ENCODE assay signal across 8 mouse cellular contexts in the genomic region with DNA sequence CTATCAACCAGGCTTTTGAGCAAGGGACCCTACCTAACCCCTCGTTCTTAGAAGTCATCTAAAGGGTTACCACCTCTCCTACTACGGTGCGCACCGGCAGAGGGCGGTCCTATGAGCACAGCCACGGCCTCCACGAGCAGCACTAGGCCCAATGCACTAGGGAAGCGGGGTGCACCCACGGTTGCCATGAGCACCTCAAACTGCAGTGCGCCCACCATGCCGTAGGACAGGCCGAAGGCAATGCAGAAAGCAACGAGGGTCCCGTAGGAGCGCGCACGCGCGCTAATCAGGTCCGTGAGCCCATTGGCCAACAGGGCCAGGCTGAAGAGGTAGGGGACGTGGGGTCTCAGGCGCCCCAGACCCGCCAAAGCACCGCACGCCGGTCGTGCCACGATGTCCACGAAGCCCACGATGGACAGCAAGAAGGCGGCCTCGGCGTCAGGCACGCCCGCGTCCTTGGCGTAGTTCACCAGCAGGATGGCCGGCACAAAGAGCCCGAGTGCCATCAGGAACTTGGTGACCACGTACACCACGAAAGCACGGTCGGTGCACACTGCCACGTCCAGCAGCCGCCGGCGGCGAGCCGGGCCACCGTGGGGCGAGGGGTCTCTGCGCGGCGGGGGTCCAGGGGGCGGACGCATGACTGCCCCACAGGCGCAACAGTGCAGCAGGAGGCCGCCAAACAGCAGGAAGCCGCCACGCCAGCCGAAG. TPM values are rescaled to one million over a fixed set of nuclear protein-coding genes. Genes with fewer than 3 reads are reported as not detected.
A peak's percentile ranks its signal among the peaks of the same experiment; 100 is the strongest.
DNase-seq lines count a peak whose midpoint lies in the region; ATAC-seq lines count a peak whose summit lies in the region.

No protein-coding gene starts in this region.

- H3K9ac ChIP-seq in liver, embryonic 15.5 days = no peak overlapping the region

- peak overlapping the region; percentile 49 for H3K4me3 ChIP-seq in hindbrain, embryonic 10.5 days
- peak overlapping the region; percentile 17 for H3K4me3 ChIP-seq in liver, embryonic 15.5 days (replicated peaks)

- no peak for DNase-seq in frontal cortex, postnatal 25 days (ENCODE audit: low spot score in 2 of 2)
- DNase-seq in right cerebral cortex, postnatal 14 days = peak; percentile 41
- no peak for DNase-seq in right cerebral cortex, adult 18-20 months
- peak; percentile 43 for DNase-seq in hindbrain, embryonic 10.5 days (ENCODE audit: low spot score)
- DNase-seq in spleen, postnatal 4 days (ENCODE audit: low spot score in 2 of 2) = no peak
- no peak for DNase-seq in adrenal gland, adult 18-20 months (ENCODE audit: low spot score in 2 of 2)

- H3K27ac ChIP-seq in hindbrain, embryonic 10.5 days = peak overlapping the region; percentile 71
- H3K27ac ChIP-seq in liver, embryonic 15.5 days (replicated peaks) = no peak overlapping the region

- peaks cover 32% of the 10 kb centered on the region for H3K4me1 ChIP-seq in hindbrain, embryonic 10.5 days (replicated peaks)
- peaks cover 10% of the 10 kb centered on the region for H3K4me1 ChIP-seq in liver, embryonic 15.5 days (replicated peaks)

- peaks cover 34% of the 10 kb centered on the region for H3K36me3 ChIP-seq in hindbrain, embryonic 10.5 days
- H3K36me3 ChIP-seq in liver, embryonic 15.5 days (replicated peaks) = 0 out of 2 replicates have a peak, but pooled peaks cover 4% of the 10 kb centered on the region

- H3K9me3 ChIP-seq in hindbrain, embryonic 10.5 days = no peaks in the 10 kb centered on the region
- no peaks in the 10 kb centered on the region for H3K9me3 ChIP-seq in liver, embryonic 15.5 days (replicated peaks)

- H3K27me3 ChIP-seq in hindbrain, embryonic 10.5 days (ENCODE audit: insufficient read depth, poor library complexity, severe bottlenecking) = peaks cover 71% of the 10 kb centered on the region
- peaks cover 53% of the 10 kb centered on the region for H3K27me3 ChIP-seq in liver, embryonic 15.5 days

- WGBS in hindbrain, embryonic 10.5 days = 3% methylated on average over 61 of the region's 61 CpGs
- WGBS in liver, embryonic 15.5 days (ENCODE audit: insufficient replicate concordance) = 3% methylated on average over 61 of the region's 61 CpGs

- ATAC-seq in frontal cortex, adult (ENCODE audit: low TSS enrichment) = peak; percentile 66
- no peak for ATAC-seq in liver, embryonic 15.5 days (ENCODE audit: insufficient read depth)

- H3K4me2 ChIP-seq in liver, embryonic 15.5 days = peak overlapping the region; percentile 50

RNA-seq across cellular contexts. Expression of a gene that starts 2.6 kb away (rescaled TPM):
- 0.14 and 0.26 TPM in 2 replicates for polyA plus RNA-seq in hindbrain, embryonic 10.5 days (2016; fragmentation: Nextera tagmentation; extraction: Ambion mirVana)
- not detected in 2 replicates for polyA plus RNA-seq in liver, embryonic 15.5 days (2015; fragmentation: Nextera tagmentation; extraction: Ambion mirVana)
- total RNA-seq in adrenal gland, adult 18-20 months (2021) = not detected

RNA-seq across cellular contexts. Expression of a gene that starts 22.7 kb away (rescaled TPM):
- 0.14 and 0.21 TPM in 2 replicates for polyA plus RNA-seq in hindbrain, embryonic 10.5 days (2016; fragmentation: Nextera tagmentation; extraction: Ambion mirVana)
- not detected in 2 replicates for polyA plus RNA-seq in liver, embryonic 15.5 days (2015; fragmentation: Nextera tagmentation; extraction: Ambion mirVana)
- under 1 TPM in 1 of 2 experiments, not detected in 1; 0.29 TPM for total RNA-seq in adrenal gland, adult 18-20 months (2021)

RNA-seq across cellular contexts. Expression of a gene that starts 23.0 kb away (rescaled TPM):
- polyA plus RNA-seq in hindbrain, embryonic 10.5 days (2016; fragmentation: Nextera tagmentation; extraction: Ambion mirVana) = 45.0 and 47.8 TPM in 2 replicates
- polyA plus RNA-seq in liver, embryonic 15.5 days (2015; fragmentation: Nextera tagmentation; extraction: Ambion mirVana) = 12.2 and 13.1 TPM in 2 replicates
- total RNA-seq in adrenal gland, adult 18-20 months (2021) = 10 to 100 TPM; 15.7 to 18.4 TPM

RNA-seq across cellular contexts. Expression of a gene that starts 33.4 kb away (rescaled TPM):
- 1.7 and 2.0 TPM in 2 replicates for polyA plus RNA-seq in hindbrain, embryonic 10.5 days (2016; fragmentation: Nextera tagmentation; extraction: Ambion mirVana)
- polyA plus RNA-seq in liver, embryonic 15.5 days (2015; fragmentation: Nextera tagmentation; extraction: Ambion mirVana) = 2.4 and 2.7 TPM in 2 replicates
- under 1 TPM; 0.13 to 0.93 TPM for total RNA-seq in adrenal gland, adult 18-20 months (2021)

Comparison
In these comparisons a context has a peak if more than half of its experiments do, and no peak if none do; other contexts are left out.
1. DNase-seq: peak in right cerebral cortex, postnatal 14 days (single experiment) and hindbrain, embryonic 10.5 days (single experiment); none in frontal cortex, postnatal 25 days (0 of 2), right cerebral cortex, adult 18-20 months (single experiment), spleen, postnatal 4 days (0 of 2) and adrenal gland, adult 18-20 months (0 of 2).